Mouse (Mus musculus): ENCODE measurements around the gene Fdxr. TPM values are rescaled to one million over a fixed set of nuclear protein-coding genes. Genes with fewer than 3 reads are reported as not detected.

The Fdxr gene
- total RNA-seq, 1 experiment from 2014 or later = 21.5 TPM

DNA sequence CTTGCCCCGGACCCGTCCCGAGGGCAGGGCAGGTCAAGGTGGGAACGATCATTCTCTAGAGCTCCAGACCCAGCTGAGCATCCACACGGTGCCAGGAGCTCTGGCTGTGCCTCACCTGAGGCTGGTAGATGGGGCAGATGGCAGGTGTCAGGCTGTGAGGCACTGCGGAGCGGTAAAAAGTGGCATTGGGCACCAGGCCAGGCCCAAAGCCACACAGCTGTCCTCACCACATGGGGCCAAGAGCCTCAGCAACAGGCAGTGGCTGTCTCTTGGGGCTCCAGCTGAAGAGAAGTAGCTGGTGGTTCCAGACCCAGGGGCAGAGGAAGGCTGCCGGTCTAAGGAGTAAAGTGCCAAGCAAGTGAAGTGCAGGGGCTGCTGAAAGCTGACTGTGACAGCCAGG is 30.5 kb downstream of the Fdxr start:
- ATAC-seq (replicated peaks; ENCODE audit: low read depth, poor library complexity, severe bottlenecking) = peak; percentile 10; the same call in 1 of the 2 replicates

- no peak for ATAC-seq (replicated peaks; ENCODE audit: low read depth, poor library complexity, severe bottlenecking)
Observed at GRCm38 (mm10) chr11:115244840-115245239, 32.0 kb downstream of the Fdxr start.

GRCm38 (mm10) chr11:115243783-115244182 is 33.1 kb downstream of the Fdxr start:
- ATAC-seq (replicated peaks; ENCODE audit: low read depth, poor library complexity, severe bottlenecking) = no peak

DNA sequence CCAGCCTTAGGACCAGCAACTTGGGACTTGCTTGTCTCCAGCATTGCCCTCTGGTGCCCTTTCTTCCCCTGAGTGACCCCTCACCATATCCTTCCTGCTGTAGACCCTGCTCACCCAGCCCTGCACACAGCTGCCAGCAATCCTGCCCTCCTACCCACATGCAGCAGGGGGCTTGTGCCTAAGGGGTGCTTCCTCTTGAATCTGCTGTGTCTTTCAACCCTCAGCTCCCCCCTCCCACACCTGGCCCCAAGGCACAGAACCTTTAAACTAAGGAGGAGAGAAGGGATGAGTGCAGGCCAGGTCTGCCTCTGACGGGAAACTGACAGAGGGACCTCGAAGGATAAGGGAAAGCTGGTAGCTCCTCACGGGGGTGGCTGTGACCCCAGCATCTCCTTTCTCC is 34.1 kb downstream of the Fdxr start:
- ATAC-seq (replicated peaks; ENCODE audit: low read depth, poor library complexity, severe bottlenecking) = no peak

GRCm38 (mm10) chr11:115241402-115241801 is 35.4 kb downstream of the Fdxr start:
- no peak for ATAC-seq (replicated peaks; ENCODE audit: low read depth, poor library complexity, severe bottlenecking)

DNA sequence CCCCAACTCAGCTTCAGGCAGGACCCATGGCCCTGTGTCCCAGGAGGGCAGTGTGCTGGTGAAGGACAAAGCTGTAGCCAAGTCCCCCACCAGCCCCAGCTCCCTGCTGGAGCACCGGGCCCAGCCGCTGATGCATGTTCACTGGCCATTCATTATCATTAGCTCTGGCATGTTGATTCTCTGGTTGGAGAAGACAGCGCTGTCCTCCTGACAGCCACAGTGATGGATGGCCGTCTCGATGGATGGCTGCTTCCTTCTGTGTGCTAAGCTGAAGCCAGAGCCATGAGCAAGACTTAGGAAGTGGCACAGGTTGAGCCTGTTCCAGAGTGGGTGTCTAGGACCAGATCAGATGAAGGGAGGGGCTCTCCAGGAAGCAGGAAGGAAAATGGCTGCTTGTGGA is 40.3 kb downstream of the Fdxr start:
- no peak for ATAC-seq (replicated peaks; ENCODE audit: low read depth, poor library complexity, severe bottlenecking)

DNA sequence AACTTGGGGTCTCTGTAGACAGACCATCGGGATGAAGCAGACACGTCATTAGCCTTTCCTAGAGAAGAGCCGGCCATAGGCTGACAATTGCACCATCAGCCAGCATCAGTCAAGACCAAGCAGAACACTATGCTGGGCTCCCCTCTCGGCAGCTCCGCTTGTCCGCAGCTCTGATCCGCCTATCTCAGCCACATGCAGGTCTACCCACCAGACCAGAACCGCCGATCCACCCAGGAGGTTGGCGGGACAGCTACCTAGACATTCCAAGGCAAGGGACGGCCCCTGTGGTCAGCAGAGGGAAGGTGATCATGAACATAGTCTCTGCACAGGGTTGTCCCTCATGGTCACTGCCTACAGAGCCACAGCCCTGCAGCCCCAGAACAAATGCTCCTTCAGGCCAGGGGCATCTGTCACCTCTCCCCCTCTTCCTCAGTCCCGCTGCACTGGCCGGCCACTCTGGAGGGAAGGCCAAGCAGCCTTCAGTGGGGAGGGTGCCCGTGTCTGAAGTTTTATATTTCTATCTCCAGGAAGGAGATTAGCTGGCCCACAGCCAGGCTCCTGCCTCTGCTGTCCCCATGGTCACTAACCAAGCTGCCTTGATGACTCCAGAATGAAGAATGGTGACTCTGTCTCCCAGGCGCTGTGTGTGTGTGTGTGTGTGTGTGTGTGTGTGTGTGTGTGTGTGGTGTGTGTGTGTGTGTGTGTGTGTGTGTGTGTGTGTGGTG is 42.4 kb downstream of the Fdxr start:
- no peak for ATAC-seq (replicated peaks; ENCODE audit: low read depth, poor library complexity, severe bottlenecking)

DNA sequence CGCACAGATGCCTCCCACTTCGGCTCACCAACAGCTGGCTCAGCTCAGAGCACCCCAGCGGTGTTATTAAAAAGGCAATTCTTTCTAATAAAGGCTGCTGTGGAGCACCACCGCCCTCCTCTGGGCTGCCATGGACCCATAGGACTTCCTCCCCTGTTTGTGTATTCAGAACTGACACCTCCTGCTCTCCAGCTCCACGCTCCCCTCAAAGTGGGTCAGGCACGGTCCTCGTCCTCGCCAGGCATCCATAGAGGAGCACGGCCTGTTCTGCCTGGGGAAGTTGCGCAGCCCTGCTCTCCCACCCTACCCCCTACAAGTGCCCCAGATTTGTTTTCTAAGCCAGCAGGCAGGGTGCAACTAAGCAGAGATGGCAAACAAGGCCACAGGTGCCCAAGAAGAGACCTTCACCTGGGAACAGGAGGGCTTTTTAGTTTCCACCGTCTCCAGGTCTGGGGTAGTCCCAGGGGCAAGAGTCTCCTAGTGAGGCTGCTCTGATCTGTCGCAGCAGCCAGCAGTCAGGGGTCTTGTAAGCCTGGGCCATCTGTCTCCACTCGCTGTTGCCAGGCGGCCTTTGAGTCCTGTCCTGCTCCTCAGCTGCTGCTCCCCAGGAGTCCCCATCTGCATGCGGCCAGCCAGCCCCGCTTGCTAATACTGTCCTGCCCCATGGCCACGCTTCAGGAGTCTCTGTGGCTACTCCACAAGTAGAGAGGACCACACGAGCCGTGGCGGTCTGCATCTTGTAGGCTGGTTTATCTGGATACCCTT is 43.1 kb downstream of the Fdxr start:
- no peak for ATAC-seq (replicated peaks; ENCODE audit: low read depth, poor library complexity, severe bottlenecking)

- ATAC-seq (replicated peaks; ENCODE audit: low read depth, poor library complexity, severe bottlenecking) = no peak
Observed at GRCm38 (mm10) chr11:115232889-115233288, 44.0 kb downstream of the Fdxr start.

DNA sequence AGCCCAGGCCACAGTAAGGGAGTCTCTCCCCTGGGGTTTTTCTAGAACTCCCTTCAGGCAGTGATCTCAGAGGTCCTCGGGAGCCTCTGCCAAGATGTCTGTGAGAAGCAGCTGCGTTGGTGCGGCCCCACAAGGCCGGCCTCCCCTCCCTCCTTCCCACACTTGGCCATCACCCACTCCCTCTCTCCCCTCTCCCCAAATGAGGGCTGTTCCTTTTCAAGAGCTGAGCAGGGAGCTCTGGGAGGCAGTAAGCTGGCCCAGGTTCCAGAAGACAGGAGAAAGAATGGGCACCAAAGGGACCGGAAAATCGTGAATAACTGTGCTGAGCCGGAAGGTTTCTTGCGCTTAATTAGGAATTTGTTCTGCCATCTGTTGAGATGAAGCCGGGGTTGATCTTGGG is 44.9 kb downstream of the Fdxr start:
- 0 out of 2 replicates have a peak, but pooled peaks have one; percentile 3 for ATAC-seq (replicated peaks; ENCODE audit: low read depth, poor library complexity, severe bottlenecking)

GRCm38 (mm10) chr11:115231168-115231915 is 45.5 kb downstream of the Fdxr start:
- ATAC-seq (replicated peaks; ENCODE audit: low read depth, poor library complexity, severe bottlenecking) = peak; percentile 76

DNA sequence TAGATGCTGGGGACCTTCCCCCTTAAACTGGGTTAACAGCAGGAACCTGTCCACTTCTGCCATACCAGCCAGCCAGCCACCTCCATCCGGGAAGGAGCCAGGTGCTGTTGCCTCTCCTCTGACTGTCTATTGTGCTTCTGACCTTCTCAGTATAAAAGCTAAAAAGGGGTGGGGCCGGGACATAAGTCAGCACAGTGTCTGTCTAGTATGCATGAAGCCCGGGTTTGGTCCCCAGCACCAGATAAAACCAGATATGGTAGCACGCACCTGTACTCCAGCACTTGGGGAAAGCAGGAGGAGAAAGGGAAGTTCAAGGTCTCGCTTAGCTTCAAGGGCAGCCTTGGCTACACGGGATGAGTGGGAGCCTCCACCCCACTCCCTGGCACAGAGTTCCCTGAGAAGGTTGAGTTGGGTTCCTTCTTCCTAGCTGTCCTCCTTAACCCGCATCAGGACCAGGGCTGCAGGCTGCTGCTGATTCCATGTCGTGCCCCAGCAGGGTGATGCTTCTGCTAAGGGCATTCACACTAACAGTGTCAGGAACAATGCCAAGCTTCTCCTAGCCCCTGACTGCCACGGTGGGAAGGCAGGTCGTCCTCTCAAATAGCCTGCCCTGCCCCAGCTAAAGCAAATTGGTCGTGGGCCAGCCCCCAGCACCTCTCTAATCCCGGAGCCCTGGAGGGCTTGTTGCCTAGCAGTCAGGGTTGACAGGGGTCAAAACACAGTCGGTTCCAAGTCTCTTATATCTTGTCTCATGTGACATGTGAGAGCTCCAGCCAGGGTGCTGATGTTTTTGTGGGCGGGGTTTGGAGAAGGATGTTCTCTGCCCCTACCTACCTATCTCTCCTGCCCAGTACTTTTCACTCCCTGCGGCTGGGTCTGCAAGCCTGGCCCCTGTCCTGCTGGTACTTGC is 47.6 kb downstream of the Fdxr start:
- ATAC-seq (replicated peaks; ENCODE audit: low read depth, poor library complexity, severe bottlenecking) = no peak

GRCm38 (mm10) chr11:115228430-115228829 is 48.4 kb downstream of the Fdxr start:
- ATAC-seq (replicated peaks; ENCODE audit: low read depth, poor library complexity, severe bottlenecking) = no peak

DNA sequence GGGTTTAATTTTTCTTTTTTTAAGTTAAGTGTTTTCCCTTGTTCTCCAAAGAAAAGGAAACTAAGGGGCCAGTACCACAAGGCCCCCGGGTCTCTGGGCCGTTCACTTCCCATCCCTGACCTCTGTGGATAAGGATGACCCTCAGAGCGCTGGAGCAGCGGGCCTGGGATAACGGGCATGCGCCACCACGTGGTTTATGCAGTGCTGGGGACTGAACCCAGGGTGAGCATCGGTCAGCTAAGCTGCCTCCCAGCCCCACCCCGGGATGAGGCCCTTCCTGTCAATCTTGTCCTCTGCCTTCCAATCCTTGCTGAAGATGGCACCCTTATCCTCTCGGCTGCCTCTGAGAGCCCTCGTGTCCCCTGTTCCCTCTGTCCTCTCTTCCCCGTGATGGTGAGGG is 49.2 kb downstream of the Fdxr start:
- no peak for ATAC-seq (replicated peaks; ENCODE audit: low read depth, poor library complexity, severe bottlenecking)

DNA sequence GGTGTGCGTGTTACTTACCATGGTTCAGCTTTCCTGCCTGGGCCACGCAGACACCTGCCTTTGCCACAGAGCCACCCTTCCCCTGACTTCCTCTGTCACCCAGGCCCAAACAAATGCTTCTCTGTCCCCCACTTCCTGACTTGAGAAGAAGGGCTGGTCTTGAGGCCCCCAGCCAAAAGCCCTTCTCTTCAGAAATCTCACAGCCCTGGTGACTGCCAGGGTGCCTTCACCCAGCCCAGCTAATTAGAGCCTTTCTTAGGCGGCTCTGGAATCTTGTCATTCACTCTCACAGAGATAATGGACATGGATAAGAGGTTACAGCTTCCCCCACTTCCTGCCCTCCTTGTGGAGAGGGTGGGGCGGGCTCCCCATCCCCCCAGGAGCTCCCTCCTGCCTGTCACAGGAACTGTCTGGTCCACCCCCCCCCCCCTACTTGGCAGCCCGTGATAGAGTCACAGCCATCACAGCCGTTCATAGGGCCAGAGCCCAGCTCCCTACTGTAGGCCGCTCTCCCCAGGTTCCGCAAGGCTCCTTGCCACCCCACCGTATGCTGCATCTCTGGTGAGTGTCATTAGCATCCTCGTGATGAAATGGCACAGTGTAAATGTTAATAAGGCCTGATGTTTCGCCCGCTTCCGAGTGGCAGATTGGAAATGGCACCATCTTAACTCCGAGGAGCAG is 49.9 kb downstream of the Fdxr start:
- no peak for ATAC-seq (replicated peaks; ENCODE audit: low read depth, poor library complexity, severe bottlenecking)

- no peak for ATAC-seq (replicated peaks; ENCODE audit: low read depth, poor library complexity, severe bottlenecking)
Observed at GRCm38 (mm10) chr11:115225301-115225700, 51.5 kb downstream of the Fdxr start.

- no peak for ATAC-seq (replicated peaks; ENCODE audit: low read depth, poor library complexity, severe bottlenecking)
Observed at GRCm38 (mm10) chr11:115224889-115225288, 52.0 kb downstream of the Fdxr start.

DNA sequence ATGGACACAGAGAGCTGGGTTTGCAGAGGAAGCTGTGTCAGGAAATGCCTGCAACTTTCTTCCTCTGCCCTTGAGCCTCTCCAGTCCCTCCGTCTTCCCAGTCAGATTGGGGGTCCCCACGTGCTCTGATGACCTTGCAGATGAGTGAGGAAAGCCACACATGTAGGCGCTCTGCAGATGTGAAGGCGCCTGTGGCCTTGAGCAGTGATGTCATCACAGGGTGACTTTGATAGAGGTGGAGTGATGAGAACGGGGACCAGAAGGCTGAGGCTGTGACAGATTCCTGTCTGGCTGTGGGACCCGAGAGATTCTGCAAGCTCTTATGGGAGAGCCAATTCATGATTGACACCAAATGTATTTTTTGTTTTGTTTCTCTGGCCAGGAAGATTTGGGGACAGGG is 53.0 kb downstream of the Fdxr start:
- 0 out of 2 replicates have a peak, but pooled peaks have one; percentile 8 for ATAC-seq (replicated peaks; ENCODE audit: low read depth, poor library complexity, severe bottlenecking)

- ATAC-seq (replicated peaks; ENCODE audit: low read depth, poor library complexity, severe bottlenecking) = peak; percentile 57
Observed at GRCm38 (mm10) chr11:115223451-115223850, 53.4 kb downstream of the Fdxr start.

Measured in common myeloid progenitor, adult 5-6 weeks (primary cell).